Mouse (Mus musculus): ENCODE measurements around the gene Larp4b. TPM values are rescaled to one million over a fixed set of nuclear protein-coding genes. Genes with fewer than 3 reads are reported as not detected.

Larp4b gene
- polyA plus RNA-seq, 1 experiment from 2014 or later = 28.4 TPM

DNA sequence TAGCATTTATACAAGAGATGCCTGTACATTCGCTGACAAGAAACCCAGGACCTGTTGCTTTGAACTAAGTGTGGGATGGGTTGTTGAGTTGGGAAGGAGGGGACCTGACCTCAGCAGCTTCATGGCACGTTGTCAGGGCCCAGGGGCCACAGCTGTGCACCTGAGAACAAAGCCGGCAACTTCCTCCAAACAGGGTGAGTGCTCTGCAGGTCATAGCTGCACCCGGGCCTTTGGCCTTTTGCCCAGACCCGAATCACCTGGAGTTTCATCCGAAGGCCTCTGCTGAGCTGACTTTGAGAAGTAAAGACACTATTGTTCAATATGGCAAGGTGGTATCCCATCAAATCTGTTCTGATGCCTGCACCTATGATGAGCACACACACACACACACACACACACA, 90.6 kb downstream of the Larp4b start:
- H3K4me1 ChIP-seq (replicated peaks; ENCODE audit: control insufficient read depth, insufficient read depth) = no peaks in the 10 kb centered on the region
- 71% methylated on average over 6 of the region's 6 CpGs for WGBS
- H3K27ac ChIP-seq (replicated peaks) = no peak overlapping the region

DNA sequence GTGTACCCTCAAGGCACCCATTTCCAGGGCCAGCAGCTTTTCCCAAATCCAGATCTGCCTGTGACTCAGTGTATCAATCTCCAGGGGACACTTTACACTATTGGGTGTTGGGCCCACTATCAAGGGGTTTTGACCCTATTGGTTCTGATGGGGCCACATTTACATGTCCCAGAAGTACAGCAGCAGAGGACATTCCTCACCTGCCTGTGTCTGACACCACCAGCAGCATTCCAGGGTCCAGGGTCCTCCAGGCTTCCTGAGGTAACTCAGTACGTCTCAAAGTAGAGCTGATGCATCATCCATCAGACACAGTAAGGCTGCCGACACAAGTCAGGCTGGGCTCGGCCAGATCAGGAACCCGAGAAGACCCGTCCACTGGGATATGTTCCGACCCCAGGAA, 91.0 kb downstream of the Larp4b start:
- no peak overlapping the region for H3K4me3 ChIP-seq (ENCODE audit: low read depth, low read length)
- TF ChIP-seq EP300 (optimal IDR thresholded peaks at IDR 0.05) (no peak), CTCF (IDR thresholded peaks at IDR 0.05; ENCODE audit: low read depth) (no peak)
- H3K4me1 ChIP-seq (replicated peaks; ENCODE audit: control insufficient read depth, insufficient read depth) = no peaks in the 10 kb centered on the region
- 86% methylated on average over 6 of the region's 6 CpGs for WGBS
- H3K9me3 ChIP-seq (ENCODE audit: control insufficient read depth, low read length) = no peaks in the 10 kb centered on the region
- no peak overlapping the region for H3K9ac ChIP-seq (ENCODE audit: low read length)
- DNase-seq (ENCODE audit: low spot score) (no peak), ATAC-seq (ENCODE audit: low FRiP score, low TSS enrichment) (no peak)
- no peak overlapping the region for H3K27ac ChIP-seq (replicated peaks)
- no peaks in the 10 kb centered on the region for H3K27me3 ChIP-seq (ENCODE audit: control insufficient read depth, insufficient read depth, low read length)
- no peak overlapping the region for H3K4me2 ChIP-seq (replicated peaks; ENCODE audit: low read depth)
- no peaks in the 10 kb centered on the region for H3K36me3 ChIP-seq (ENCODE audit: control insufficient read depth, insufficient read depth, low read length)

More for the DNA sequence above, 90.6 kb downstream of the Larp4b start:
- H3K36me3 ChIP-seq (ENCODE audit: control insufficient read depth, insufficient read depth, low read length) = no peaks in the 10 kb centered on the region
- H3K9ac ChIP-seq (ENCODE audit: low read length) = no peak overlapping the region
- TF ChIP-seq CTCF (IDR thresholded peaks at IDR 0.05; ENCODE audit: low read depth) (no peak), EP300 (optimal IDR thresholded peaks at IDR 0.05) (no peak)
- no peak overlapping the region for H3K4me3 ChIP-seq (ENCODE audit: low read depth, low read length)
- no peak overlapping the region for H3K4me2 ChIP-seq (replicated peaks; ENCODE audit: low read depth)
- no peaks in the 10 kb centered on the region for H3K9me3 ChIP-seq (ENCODE audit: control insufficient read depth, low read length)
- ATAC-seq (ENCODE audit: low FRiP score, low TSS enrichment) = no peak
- DNase-seq (ENCODE audit: low spot score) = no peak
- no peaks in the 10 kb centered on the region for H3K27me3 ChIP-seq (ENCODE audit: control insufficient read depth, insufficient read depth, low read length)

DNA sequence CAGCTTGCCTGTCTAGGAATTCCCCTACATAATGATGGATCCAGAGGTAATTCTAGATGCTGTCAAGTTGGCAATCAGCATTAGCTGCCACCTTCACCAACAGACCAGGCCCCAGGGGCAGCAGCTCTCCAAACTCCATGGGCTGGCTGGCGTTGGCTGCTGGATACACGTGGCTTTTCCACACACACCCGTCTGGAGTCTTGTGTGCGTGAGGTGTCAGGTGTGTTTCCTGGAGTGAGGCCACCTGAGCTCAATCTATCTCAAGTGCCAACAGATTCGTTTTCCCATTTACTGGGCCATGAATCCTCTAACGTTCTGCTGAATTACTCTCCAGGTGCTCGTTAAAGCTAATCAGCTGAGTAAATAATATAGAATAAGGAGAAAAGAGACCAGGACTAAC, 93.5 kb downstream of the Larp4b start:
- Histone ChIP-seq H3K27me3 (ENCODE audit: control insufficient read depth, insufficient read depth, low read length) (no peaks in the 10 kb centered on the region), H3K4me2 (replicated peaks; ENCODE audit: low read depth) (no peak overlapping the region), H3K9ac (ENCODE audit: low read length) (no peak overlapping the region), H3K27ac (replicated peaks) (no peak overlapping the region), H3K4me3 (ENCODE audit: low read depth, low read length) (no peak overlapping the region), H3K36me3 (ENCODE audit: control insufficient read depth, insufficient read depth, low read length) (no peaks in the 10 kb centered on the region), H3K9me3 (ENCODE audit: control insufficient read depth, low read length) (no peaks in the 10 kb centered on the region), H3K4me1 (replicated peaks; ENCODE audit: control insufficient read depth, insufficient read depth) (0 out of 2 replicates have a peak, but pooled peaks cover 3% of the 10 kb centered on the region)
- WGBS = 50% methylated on average over 7 of the region's 7 CpGs
- TF ChIP-seq CTCF (IDR thresholded peaks at IDR 0.05; ENCODE audit: low read depth) (no peak), EP300 (optimal IDR thresholded peaks at IDR 0.05) (no peak)
- DNase-seq (ENCODE audit: low spot score) (no peak), ATAC-seq (ENCODE audit: low FRiP score, low TSS enrichment) (no peak)

DNA sequence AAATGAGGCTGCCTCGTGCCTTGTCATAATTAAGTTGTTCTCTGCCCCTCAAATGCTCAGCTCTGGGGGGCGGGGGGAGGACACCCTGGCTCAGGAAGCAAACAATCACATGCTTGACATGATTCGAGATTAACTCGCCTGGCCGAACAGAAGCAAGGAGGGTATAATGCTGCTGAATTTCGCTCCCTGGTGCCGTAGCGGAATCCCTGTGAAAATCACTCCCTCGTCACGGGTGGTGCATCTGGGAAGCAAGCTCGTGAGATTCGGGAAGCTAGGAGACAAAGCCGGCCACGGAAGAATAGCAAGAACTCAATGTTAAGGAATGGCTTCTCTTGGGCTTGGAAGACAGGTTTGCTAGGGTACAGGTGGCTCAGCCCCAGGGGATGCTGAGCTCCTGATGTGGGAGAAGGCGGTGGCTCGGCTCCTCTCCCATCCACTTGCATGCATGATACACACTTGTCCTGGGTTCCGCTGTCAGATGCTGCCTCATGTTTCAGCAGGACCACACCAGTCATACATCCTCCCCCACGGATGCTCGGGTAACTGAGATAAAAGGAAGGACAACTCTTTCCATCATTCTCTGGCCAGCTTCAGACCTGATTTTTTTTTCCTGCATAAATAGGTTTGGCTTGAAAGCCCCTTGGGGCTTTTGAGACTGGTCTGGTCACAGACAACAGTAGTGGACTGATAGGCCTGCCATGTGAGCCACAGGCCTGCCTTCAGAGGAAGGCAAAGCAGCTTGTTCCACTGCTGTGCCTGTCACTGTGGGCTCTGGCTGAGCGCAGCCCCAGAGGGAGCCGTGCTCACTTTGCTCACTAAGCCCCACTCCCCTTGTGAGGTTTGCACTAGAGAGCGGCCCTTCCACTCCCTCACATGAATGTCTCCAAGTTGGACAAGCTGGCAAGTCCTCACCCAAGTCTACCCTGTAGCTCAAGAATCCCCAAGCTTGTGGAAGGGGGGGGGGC, 94.2 kb downstream of the Larp4b start:
- Histone ChIP-seq H3K4me3 (ENCODE audit: low read depth, low read length) (no peak overlapping the region), H3K4me1 (replicated peaks; ENCODE audit: control insufficient read depth, insufficient read depth) (0 out of 2 replicates have a peak, but pooled peaks cover 3% of the 10 kb centered on the region), H3K27ac (replicated peaks) (no peak overlapping the region), H3K4me2 (replicated peaks; ENCODE audit: low read depth) (no peak overlapping the region), H3K9me3 (ENCODE audit: control insufficient read depth, low read length) (no peaks in the 10 kb centered on the region), H3K27me3 (ENCODE audit: control insufficient read depth, insufficient read depth, low read length) (no peaks in the 10 kb centered on the region), H3K9ac (ENCODE audit: low read length) (no peak overlapping the region), H3K36me3 (ENCODE audit: control insufficient read depth, insufficient read depth, low read length) (no peaks in the 10 kb centered on the region)
- TF ChIP-seq EP300 (optimal IDR thresholded peaks at IDR 0.05) (no peak), CTCF (IDR thresholded peaks at IDR 0.05; ENCODE audit: low read depth) (no peak)
- ATAC-seq (ENCODE audit: low FRiP score, low TSS enrichment) (no peak), DNase-seq (ENCODE audit: low spot score) (no peak)
- WGBS = 67% methylated on average over 22 of the region's 22 CpGs

DNA sequence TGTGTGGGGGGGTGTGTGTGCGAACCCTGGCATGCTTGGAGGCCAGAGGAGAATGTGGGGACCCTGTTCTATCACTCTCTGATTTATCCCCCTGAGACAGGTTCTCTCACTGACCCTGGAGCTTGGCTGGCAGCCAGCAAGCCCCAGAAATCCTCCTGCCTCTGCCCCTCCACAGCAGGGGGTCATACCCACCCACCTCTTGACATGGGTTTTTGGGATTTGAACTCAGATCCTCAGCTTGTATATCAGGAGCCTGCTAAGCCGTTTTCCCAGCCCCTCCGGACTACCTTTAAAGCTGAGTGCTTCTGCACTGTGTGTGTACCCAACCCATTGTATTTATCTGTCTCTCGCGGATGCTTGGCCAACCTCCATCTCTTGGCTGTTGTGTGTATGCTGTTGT, 95.8 kb downstream of the Larp4b start:
- H3K4me1 ChIP-seq (replicated peaks; ENCODE audit: control insufficient read depth, insufficient read depth) = 0 out of 2 replicates have a peak, but pooled peaks cover 3% of the 10 kb centered on the region
- TF ChIP-seq CTCF (IDR thresholded peaks at IDR 0.05; ENCODE audit: low read depth) = no peak
- no peak overlapping the region for H3K9ac ChIP-seq (ENCODE audit: low read length)
- ATAC-seq (ENCODE audit: low FRiP score, low TSS enrichment) (no peak), DNase-seq (ENCODE audit: low spot score) (no peak)
- no peak overlapping the region for H3K4me3 ChIP-seq (ENCODE audit: low read depth, low read length)
- no peaks in the 10 kb centered on the region for H3K9me3 ChIP-seq (ENCODE audit: control insufficient read depth, low read length)
- WGBS = 88% methylated on average over 5 of the region's 5 CpGs
- H3K27ac ChIP-seq (replicated peaks) = no peak overlapping the region
- no peak overlapping the region for H3K4me2 ChIP-seq (replicated peaks; ENCODE audit: low read depth)
- H3K36me3 ChIP-seq (ENCODE audit: control insufficient read depth, insufficient read depth, low read length) = no peaks in the 10 kb centered on the region
- no peaks in the 10 kb centered on the region for H3K27me3 ChIP-seq (ENCODE audit: control insufficient read depth, insufficient read depth, low read length)

All from stomach, postnatal 0 days (tissue).